Mouse (Mus musculus) megakaryocyte, embryonic 14.5 days (primary cell): ENCODE measurements at regions not wholly inside any gene's neighbourhood (a gene's known extent, or its start where the extent isn't known, plus 50 kb on each side); places are given as distances from the start of the nearest gene placed in this dataset.

Experiments used
- FLI1 ChIP-seq: IDR thresholded peaks from 2 replicates; pipeline ENCODE4 v1.6.1; 2012; ENCODE audit warnings: low read length, inconsistent platforms, mixed read lengths
- GATA1 ChIP-seq: IDR thresholded peaks from 3 replicates; pipeline ENCODE4 v1.6.1; 2012; ENCODE audit warnings: mixed read lengths, low read length, inconsistent platforms, borderline replicate concordance

DNA sequence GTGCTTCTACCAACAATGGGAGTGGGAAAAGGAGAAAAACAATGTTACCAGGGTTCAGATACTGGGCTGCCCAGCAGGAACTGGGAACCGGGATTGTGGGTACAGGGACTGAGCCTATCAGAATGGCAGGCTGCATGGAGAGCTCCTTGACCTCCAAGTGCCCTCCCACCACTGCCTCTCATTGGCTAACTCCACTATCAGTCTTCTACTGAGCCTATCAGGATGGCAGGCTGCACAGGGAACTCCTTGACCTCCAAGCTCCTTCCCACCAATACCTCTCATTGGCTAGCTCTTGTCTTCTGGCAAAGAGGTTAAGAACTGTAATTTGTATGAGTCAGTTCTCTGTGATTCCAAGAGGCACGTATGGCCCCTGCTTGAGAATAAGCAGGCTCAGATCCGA, 73.6 kb upstream of the Ntrk2 start:
- TF ChIP-seq GATA1 (no peak), FLI1 (no peak)
